Mouse (Mus musculus) kidney, adult 18-20 months (tissue): Measurements from ENCODE around the gene C1qbp.

Experiments used
- DNase-seq: peaks from one replicate; pipeline ENCODE4 v3.0.0; 2021

C1qbp gene

DNA sequence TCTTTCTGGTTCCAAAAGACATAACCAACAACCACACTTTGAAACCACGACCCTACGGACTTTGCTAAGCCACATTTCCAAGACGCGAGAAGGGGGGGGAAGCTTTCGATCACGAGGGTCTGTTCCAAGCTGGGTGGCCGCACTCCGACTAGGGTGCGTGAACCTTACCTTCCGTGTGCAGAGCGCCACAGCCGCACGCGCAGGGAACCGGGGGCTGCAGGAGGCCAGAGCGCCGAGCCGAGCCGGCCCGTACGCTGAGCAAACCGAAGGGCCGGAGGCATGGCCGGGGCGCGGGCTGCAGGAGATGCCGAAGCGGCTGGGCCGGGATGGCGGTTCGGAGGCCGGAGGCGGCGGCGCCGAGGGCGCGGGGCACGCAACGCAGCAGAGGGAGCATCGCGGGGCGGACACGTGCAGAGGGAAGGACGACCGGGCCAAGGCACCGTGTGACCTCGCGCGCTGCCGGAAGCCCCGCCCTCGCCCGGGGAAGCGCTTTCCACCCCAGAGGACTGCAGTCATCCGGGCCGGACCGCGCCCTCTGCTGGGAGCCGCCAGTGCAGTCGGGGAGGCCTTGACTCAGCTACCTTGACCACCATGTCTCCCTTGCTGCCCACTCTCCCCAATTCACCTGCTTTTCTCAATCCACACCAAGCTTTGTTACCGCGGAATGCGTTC lies at the start of gene C1qbp:
Gene C1qbp (minus strand): TSS at position 470 of the 672 bp plus-strand sequence.
- peak; percentile 94 for DNase-seq

GRCm38 (mm10) chr11:71032070-71032469 lies 49.2 kb upstream of the C1qbp start:
- DNase-seq = no peak

DNA sequence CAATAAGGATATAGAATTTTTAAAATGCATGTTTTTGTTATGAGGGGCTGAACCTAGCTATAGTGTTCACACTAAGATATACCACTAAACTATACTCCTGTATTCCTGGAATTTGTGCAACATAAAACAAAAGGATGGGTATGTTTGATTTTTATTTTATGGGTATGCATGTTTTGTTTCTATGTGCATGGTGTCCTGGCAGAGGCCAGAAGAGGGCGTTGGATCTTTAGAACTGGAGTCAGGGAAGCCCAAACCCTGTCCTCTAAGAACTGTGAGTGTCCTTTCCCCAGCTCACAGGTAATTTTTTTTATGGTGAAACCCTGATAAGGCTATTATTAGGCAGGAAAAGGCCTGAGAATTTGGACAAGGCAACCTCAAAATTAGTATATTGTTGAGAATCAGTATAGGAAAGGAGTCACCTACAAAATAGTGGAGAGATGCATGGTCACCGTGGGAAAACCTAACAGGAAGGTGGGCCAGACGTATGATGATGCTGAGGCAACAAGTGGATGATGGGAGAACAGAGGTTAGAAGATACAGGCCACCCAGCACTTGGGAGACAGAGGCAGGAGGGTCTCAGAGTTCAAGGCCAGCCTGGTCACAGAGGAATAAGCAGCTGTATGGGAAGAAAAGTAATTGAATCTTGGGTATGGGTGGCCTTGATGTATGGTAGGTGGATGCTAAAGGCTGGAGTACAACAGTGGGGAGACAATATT lies 46.7 kb upstream of the C1qbp start:
- DNase-seq = no peak

DNA sequence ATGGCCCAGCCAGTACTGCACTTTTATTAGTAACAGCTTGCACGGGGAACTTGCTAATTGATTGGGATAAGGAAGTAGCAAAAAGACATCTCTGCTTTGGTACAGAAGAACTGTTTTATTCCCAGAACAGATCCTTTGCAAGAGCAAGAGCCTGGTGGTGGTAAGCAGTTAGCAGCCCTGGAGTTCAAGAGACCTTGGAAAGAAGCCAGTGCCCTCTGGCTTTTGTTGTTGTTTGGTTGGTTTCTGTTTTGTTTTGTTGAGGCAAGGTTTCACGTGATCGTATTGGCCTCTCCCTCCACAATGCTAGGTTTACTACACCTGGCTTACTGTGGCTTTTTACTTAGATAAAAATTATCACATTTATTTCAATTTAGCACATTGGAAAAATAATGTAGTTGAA lies 45.5 kb upstream of the C1qbp start:
- no peak for DNase-seq

GRCm38 (mm10) chr11:71019201-71020068 lies 36.6 kb upstream of the C1qbp start, which contains the start of the genes Mis12 and Derl2:
Gene Mis12 (plus strand): TSS chr11:71019611.
Gene Derl2 (minus strand): TSS chr11:71019841.
- DNase-seq = peak; percentile 98

GRCm38 (mm10) chr11:71018416-71019200 lies 35.8 kb upstream of the C1qbp start:
- no peak for DNase-seq

- DNase-seq = no peak
Measured at GRCm38 (mm10) chr11:71017051-71017450, 34.2 kb upstream of the C1qbp start.

DNA sequence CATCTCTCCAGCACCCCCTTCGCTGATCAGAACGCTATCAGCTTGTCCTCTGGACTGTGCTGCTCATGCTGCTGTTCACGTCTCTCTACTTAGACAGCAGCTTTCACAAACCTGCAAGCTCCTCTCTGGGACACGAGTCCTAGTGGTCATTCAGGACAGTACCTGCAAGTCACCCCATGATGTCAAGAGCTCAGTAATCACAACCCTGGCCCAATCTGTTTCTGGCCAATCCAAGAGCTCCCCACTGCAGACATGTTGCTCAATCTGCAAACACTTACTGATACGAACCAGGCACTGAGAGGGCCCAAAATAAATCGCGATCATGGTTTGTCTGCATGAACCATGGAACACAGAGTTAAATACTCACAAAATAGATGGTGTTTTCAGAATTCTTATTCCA lies 29.9 kb upstream of the C1qbp start:
- DNase-seq = no peak

- DNase-seq = no peak
Measured at GRCm38 (mm10) chr11:71008321-71008720, 25.5 kb upstream of the C1qbp start.

DNA sequence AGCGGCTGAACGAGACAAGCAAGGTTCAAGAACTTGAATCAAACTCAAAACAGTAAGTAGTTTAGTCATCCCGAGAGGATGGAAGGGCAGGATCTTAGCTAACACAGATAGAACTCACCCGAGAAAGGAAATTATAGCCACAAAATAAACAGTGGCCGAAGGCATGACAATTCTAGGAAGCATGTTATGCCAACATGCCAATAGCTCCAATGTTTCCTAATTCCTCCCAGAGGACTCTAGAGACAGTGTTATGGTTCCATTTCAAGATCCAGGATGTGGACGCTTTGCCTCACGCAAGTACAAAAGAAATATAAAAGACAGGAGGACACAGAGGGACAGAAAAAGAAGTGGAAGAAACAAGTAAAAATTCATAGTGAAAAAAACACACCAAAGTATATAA lies 25.0 kb upstream of the C1qbp start:
- DNase-seq = no peak

DNA sequence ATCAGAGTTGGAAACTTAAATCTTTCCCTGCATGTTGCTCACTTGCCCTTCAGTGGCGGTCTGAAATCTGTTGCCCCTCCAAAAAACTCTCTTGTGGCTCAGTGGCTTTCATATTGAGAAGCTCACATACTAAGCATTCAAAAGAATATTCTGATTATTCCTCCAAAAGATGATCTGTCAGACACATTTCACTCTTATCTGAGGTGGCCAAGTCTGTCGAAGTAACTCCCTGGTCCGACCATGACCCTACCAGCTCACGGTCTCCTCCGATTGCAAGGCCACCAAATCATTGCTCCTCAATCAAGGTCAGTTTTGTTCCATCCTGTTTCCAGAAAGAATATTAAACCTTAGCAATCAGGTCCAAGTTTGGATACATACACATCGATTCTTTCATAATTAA lies 24.2 kb upstream of the C1qbp start:
- no peak for DNase-seq

DNA sequence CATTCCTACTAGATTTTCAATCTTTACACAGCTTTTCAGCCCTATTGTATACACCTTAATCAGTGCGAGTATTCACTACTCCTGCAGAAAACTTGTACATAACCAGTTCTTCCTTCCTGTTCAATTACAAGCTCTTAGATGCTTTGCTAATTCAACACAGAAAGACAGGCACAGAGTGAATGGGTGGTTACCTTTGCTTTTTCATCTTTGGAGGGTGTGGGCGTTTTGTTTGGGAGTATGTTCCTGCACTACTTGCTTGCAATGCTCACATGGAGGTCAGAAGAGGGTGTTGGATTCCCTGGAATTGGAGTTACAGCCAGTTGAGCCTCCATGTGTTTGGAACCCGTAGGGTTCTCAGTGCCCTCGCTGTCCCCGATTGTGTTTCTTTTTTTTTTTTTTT lies 22.2 kb upstream of the C1qbp start:
- no peak for DNase-seq

DNA sequence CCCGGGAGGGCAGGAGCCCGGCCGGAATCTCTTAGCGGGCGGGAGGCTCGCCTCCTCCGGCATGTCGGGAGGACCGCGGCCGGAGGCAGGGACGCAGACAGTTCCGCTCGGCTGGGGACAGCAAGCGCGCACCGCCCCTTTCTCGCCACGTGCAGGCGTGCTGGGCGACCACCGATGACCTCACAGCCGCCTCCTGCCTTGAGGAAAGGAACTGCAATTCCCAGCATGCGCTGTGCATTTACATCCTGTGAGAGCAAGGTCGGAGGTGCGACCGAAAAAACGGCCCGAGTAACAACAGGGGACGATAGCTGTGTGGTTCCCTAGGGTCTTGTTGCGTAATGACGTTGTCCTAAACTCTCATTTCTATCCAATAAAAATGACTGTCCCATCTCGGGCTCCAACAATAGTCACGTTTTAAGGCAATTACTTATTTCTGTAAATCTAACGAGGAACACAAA lies 21.5 kb upstream of the C1qbp start, which contains the start of gene Dhx33:
Gene Dhx33 (minus strand): TSS at position 122 of the 458 bp plus-strand sequence.
- DNase-seq = peak; percentile 95

DNA sequence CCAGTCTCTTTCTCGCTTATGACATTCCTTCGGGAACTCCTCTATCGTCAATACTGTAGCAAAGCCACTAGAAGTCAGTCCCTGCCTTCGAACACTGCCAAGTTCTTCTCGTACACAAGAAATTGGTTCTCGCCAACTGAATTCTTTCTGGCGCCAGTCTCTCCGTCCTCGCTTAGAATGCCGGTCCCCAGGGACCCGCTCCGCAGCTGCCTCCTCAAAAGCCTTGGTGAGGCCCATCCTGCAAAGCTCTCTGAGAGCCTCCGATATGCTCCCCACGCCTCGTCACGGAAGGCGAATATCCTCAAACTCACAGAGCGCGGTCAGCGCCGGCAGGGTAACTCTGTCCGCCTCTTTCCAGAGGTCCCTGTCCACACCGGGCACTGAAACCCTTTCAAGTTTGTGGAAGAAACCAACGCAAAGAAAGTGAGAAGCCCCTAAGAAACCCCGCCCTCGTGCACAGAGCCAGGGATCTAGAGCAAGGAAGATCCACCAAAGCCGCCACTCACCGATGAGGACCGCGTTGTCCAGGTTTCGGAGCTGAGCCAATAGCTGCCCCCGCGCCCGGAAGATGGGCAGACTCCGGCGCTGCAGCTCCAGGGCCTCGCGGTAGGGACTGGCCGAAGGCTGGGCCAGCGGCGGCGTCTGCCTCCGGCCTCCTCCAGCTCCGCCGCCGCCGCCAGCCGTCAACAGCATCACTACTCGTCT lies 20.9 kb upstream of the C1qbp start:
- DNase-seq = no peak

DNA sequence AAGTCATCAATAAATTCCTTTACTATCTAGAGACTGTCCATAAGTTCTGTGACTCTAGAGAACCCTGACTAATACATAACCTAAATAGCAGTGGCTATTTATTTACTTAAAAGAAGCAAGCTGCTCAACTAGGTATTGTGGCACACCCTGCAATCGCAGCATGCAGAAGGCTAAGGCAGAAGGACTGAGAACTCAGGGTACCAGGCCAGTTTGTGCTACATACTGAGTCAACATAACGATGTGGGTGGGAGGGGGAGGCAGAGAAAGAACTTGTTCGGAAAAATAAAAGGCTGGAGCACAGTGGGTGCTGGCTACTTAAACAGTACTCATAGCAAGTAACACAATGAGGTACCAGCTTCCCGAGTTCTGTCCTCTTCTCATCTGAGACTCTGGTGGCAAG lies 18.3 kb upstream of the C1qbp start:
- DNase-seq = no peak

DNA sequence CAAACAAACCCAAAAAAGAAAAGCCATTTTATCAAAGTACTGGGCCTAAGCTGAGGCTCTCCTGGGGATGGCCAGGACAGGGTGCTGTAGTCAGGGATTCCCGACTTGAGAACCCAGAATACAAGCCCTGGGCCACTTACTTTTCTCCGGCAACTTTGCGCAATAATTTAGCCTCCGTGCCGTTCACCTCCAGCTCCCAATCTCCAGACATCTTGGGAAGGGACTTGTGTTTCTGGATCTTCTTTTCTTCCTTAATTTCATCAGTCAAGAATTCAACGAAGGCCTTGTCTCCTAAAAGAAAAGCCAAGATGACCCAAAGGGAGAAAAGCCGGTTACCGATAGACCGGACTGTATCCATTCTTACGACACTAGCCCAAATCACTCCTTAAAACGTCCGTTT lies 796 bp downstream of the C1qbp start:
- DNase-seq = no peak

GRCm38 (mm10) chr11:70980751-70981510 lies 1.9 kb downstream of the C1qbp start:
- DNase-seq = no peak

DNA sequence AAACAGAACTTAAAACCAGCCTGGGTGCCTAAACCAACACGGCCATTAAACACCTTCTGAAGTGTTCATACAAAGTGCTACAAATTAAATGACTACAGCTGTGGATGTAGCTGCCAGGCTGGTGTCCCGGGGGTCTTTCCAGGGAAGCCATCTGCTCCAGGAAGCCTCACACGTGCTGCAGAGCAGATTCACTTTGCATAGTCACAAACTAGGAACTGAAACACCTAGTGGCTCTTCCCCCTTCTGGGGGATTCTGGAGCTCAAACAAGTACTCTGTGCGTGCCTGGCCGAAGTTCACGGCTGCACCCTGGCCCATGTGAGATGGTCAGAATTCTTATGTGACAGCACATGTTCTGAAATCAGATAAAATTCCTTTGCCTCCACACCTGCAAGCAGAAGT lies 2.6 kb downstream of the C1qbp start:
- no peak for DNase-seq

DNA sequence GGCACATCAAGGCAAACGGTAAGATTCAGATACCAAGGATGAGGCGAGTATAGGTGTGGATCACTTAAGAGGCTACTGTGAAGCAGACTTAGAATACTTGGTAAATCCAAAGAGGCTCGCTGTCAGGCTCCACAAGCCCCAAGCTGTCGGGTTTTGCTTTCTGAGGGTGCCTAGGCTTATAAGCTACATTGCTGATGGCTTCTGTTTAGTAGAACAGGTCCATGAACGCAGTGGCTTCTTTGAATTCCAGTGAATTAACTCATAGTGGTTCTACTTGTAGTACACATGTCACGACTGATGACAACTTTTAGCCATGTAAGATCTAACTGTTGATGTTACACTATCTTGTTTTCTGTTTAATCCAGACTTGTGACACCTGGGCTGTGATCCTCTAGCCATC lies 5.5 kb downstream of the C1qbp start:
- DNase-seq = no peak

- DNase-seq = no peak
Measured at GRCm38 (mm10) chr11:70975193-70975592, 7.6 kb downstream of the C1qbp start.

DNA sequence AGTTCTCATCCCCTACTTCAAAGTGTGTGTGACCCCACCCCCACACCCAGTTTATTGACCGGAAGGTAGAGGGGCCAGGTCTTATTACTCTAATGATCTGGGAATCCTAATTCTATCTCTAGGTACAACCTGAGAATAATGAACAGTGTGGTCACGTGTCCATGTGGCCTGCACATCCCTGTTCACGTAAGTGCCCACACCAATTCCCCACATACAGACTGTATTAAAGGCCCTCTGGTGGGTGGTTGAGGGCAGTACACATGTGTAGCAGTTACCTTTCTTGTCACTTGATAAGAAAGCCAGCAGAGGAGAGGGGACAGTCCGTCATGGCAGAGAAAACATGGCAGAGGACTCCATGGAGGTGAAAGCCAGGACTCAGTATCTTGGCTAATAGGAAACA lies 8.9 kb downstream of the C1qbp start:
- no peak for DNase-seq
